Mouse (Mus musculus) hindbrain, embryonic 16.5 days (tissue): ENCODE measurements around the gene Snx5. TPM values are rescaled to one million over a fixed set of nuclear protein-coding genes. Genes with fewer than 3 reads are reported as not detected.
A peak's percentile ranks its signal among the peaks of the same experiment; 100 is the strongest.

ENCODE experiments used
- ATAC-seq: fragments of 200-750 bp; cut with Nextera tagmentation; 2 replicates; pipeline ENCODE4 v1.8.0; 2017; ENCODE audit warnings: moderate TSS enrichment, moderate library complexity
- H3K27ac ChIP-seq: fragments of 300-500 bp; sonication (generic); 2 replicates; pipeline ENCODE4 v1.5.1; 2014; ENCODE audit warnings: low read depth, mild to moderate bottlenecking, control low read depth, low read length, moderate library complexity
- H3K27me3 ChIP-seq: fragments of 300-500 bp; sonication (generic); replicated peaks from 2 replicates; pipeline ENCODE4 v1.6.1; 2014; ENCODE audit warnings: low read length; ENCODE audit not compliant: control insufficient read depth, insufficient read depth
- H3K36me3 ChIP-seq: fragments of 300-500 bp; sonication (generic); 2 replicates; pipeline ENCODE4 v1.6.1; 2014; ENCODE audit warnings: mild to moderate bottlenecking, low read length, moderate library complexity, mixed read lengths; ENCODE audit not compliant: control insufficient read depth, insufficient read depth
- H3K4me1 ChIP-seq: fragments of 300-500 bp; sonication (generic); 2 replicates; pipeline ENCODE4 v1.6.1; 2014; ENCODE audit warnings: low read depth, low read length; ENCODE audit not compliant: control insufficient read depth, insufficient read depth
- H3K4me2 ChIP-seq: fragments of 300-500 bp; sonication (generic); 2 replicates; pipeline ENCODE4 v1.6.1; 2014; ENCODE audit warnings: mild to moderate bottlenecking, low read length, control low read depth, moderate library complexity
- H3K4me3 ChIP-seq: fragments of 300-500 bp; sonication (generic); 2 replicates; pipeline ENCODE4 v1.5.1; 2014; ENCODE audit warnings: mild to moderate bottlenecking, low read length, control low read depth, moderate library complexity
- H3K9ac ChIP-seq: fragments of 300-500 bp; sonication (generic); 2 replicates; pipeline ENCODE4 v1.6.1; 2014; ENCODE audit warnings: low read depth, mild to moderate bottlenecking, control low read depth, low read length, moderate library complexity
- H3K9me3 ChIP-seq: fragments of 300-500 bp; sonication (generic); 2 replicates; pipeline ENCODE4 v1.6.1; 2014; ENCODE audit warnings: mild to moderate bottlenecking, low read length, moderate library complexity; ENCODE audit not compliant: control insufficient read depth
- WGBS: fragments of 180-500 bp; shearing (Covaris S2); extraction: QIAGEN DNeasy Blood & Tissue Kit; methylation state at CpG from one replicate; pipeline ENCODE4 v1.1.7; 2014; 5-methylcytosine and 5-hydroxymethylcytosine counted together
- polyA plus RNA-seq: library from polyadenylated mRNA; unstranded; fragments of >200 nt; fragmentation: Nextera tagmentation; extraction: Ambion mirVana; gene quantifications from 2 replicates; pipeline ENCODE4 v1.2.1, GENCODE M21; 2015

The Snx5 gene
- polyA plus RNA-seq, 1 experiment from 2014 or later = 68.0 TPM

DNA sequence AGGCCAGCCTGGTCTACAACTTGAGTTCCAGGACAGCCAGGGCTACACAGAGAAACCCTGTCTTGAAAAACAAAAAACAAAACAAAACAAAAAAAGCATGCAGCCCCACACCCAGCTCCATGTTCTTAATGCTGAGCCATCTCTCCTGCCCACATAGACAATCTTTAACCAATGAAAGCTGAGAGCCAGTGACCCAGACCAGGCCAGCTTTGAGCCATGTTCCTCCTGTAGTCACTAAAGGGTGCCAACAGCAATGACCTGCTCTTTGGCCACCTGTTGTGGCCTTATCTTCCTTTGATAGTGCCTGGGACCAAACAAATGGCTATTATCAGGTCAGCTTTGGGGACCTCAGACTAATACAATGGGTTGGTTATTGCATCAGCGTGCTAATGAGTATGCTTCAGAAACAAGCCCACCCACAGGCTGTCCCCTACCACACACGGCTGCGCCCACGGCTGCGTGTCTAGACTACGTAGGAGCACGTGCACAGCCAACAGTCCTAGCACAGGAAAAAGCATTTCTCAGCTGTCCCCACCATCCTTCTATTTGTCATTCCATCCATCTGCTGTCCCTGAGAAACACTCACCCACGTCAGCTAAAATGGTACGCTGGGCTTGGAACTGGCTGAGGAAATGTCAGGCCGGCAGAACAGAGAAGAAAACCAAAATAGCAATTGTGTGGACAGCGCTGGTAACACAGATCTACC lies 21.0 kb upstream of the Snx5 start:
- WGBS = 80% methylated on average over 11 of the region's 11 CpGs
- no peak for ATAC-seq
- no peak overlapping the region for H3K9ac ChIP-seq
- no peaks in the 10 kb centered on the region for H3K36me3 ChIP-seq
- no peaks in the 10 kb centered on the region for H3K27me3 ChIP-seq
- no peaks in the 10 kb centered on the region for H3K9me3 ChIP-seq
- no peak overlapping the region for H3K4me3 ChIP-seq
- no peak overlapping the region for H3K27ac ChIP-seq
- H3K4me2 ChIP-seq = no peak overlapping the region
- no peaks in the 10 kb centered on the region for H3K4me1 ChIP-seq

DNA sequence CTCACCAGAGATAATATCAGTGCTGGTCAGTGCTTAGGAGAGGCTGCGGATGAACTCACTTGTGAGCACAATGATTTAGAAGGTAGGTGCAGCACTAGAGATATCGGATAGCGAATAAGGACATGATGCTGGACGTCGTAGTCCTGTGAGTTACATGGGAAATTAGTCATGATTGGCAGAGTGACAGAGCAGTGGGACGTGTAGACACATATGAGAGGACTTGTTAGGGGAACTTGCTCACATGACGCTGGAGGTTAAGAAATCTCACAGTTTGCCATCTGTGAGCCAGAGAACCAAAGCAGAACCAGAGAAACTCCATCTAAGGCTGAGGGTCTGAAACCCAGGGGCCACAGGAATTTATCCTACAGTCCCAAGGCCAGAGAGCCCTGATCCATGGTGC lies 19.6 kb upstream of the Snx5 start:
- WGBS = 94% methylated on average over 7 of the region's 7 CpGs
- Histone ChIP-seq H3K27me3 (no peaks in the 10 kb centered on the region), H3K4me2 (no peak overlapping the region), H3K9ac (no peak overlapping the region), H3K4me1 (no peaks in the 10 kb centered on the region), H3K9me3 (no peaks in the 10 kb centered on the region), H3K4me3 (no peak overlapping the region), H3K27ac (no peak overlapping the region), H3K36me3 (no peaks in the 10 kb centered on the region)
- no peak for ATAC-seq

DNA sequence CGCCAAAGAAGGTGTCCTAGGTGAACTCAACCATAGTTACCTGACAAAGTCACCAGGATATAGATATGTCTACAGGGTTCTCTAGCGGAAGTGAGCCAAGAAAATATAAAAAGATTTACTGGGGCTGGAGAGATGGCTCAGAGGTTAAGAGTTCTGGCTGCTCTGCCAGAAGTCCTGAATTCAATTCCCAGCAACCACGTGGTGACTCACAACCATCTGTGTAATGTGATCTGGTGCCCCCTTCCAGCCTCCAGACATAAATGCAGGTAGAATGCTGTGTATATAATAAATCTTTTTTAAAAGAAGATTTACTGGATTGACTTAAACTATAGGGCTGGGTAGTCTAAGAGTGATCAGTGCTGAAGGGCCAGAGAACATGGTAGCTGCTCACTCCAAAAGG lies 10.7 kb upstream of the Snx5 start:
- ATAC-seq = no peak
- H3K27ac ChIP-seq = no peak overlapping the region
- H3K4me1 ChIP-seq = no peaks in the 10 kb centered on the region
- no peaks in the 10 kb centered on the region for H3K9me3 ChIP-seq
- no peak overlapping the region for H3K4me3 ChIP-seq
- no peaks in the 10 kb centered on the region for H3K27me3 ChIP-seq
- H3K36me3 ChIP-seq = peaks cover 8% of the 10 kb centered on the region; the same call in 1 of the 2 replicates
- H3K9ac ChIP-seq = no peak overlapping the region
- WGBS = 68% methylated on average over 3 of the region's 3 CpGs
- H3K4me2 ChIP-seq = no peak overlapping the region

DNA sequence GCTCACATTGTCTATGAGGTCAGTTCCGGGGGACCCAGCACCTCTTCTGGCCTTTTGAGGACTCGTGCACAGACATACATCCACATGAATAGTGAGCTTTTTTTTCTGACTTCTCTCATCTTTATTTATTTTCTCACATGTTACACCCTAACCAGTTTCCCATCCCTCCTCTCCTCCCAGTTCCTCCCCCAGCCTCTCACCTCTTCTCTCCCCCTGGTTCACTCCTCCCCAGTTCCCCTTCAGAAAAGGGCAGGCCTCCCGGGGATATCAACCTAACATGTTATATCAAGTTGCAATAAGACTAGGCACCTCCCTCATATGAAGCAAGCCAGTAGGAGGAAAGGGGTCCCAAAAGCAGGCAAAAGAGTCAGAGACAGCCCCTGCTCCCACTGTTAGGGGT lies 9.9 kb upstream of the Snx5 start:
- no peak overlapping the region for H3K4me3 ChIP-seq
- WGBS = 81% methylated on average over 3 of the region's 3 CpGs
- no peak for ATAC-seq

DNA sequence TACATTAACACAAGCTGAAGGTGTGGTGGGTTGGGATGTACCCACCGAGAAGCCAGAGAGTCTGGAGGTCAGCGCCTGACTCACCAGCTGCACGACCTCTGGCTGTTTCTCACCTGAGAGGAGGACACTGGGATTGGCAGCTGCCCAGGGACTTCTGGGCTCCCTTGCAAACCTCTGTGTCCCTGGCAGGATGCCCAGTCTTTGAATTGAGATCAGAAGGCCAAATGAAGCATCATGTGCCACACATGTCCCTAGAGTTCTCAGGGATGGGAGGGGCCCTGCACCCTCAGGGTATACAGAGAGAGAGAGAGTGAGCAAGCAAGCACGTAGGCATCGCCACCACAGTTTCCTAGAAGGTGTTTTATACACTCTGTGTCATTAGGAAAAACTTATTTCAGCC lies 9.0 kb upstream of the Snx5 start:
- Histone ChIP-seq H3K27ac (no peak overlapping the region), H3K27me3 (no peaks in the 10 kb centered on the region), H3K9me3 (no peaks in the 10 kb centered on the region), H3K4me2 (no peak overlapping the region), H3K9ac (no peak overlapping the region), H3K36me3 (peaks cover 10% of the 10 kb centered on the region; the same call in 1 of the 2 replicates), H3K4me3 (no peak overlapping the region), H3K4me1 (no peaks in the 10 kb centered on the region)
- WGBS = 62% methylated on average over 5 of the region's 5 CpGs
- no peak for ATAC-seq

More for the DNA sequence above, 9.9 kb upstream of the Snx5 start:
- Histone ChIP-seq H3K4me2 (no peak overlapping the region), H3K27ac (no peak overlapping the region), H3K9me3 (no peaks in the 10 kb centered on the region), H3K27me3 (no peaks in the 10 kb centered on the region), H3K36me3 (peaks cover 9% of the 10 kb centered on the region; the same call in 1 of the 2 replicates), H3K9ac (no peak overlapping the region), H3K4me1 (no peaks in the 10 kb centered on the region)

DNA sequence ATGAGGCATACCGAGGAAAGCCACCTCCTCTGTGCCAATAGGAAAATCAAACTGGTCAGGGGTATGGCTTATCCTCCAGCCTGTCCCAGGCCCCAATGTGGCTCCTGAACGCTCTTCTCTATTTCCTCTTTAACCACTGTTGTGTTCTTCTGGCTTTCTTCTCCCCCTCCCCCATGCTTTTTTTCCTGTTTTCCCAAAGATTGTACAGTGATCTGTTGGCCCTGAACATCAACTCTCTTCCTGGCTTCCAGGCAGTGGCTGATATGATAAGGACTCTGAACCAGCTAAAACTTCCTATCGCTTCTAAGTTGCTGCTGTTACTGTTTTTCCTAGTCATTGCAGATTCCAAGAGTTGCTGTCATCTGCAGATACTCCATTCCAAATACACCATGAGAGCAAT lies 6.2 kb upstream of the Snx5 start:
- no peak overlapping the region for H3K9ac ChIP-seq
- ATAC-seq = no peak
- H3K9me3 ChIP-seq = no peaks in the 10 kb centered on the region
- no peak overlapping the region for H3K4me2 ChIP-seq
- H3K36me3 ChIP-seq = peaks cover 10% of the 10 kb centered on the region; the same call in 1 of the 2 replicates
- no peaks in the 10 kb centered on the region for H3K27me3 ChIP-seq
- H3K4me1 ChIP-seq = no peaks in the 10 kb centered on the region
- H3K4me3 ChIP-seq = no peak overlapping the region
- no peak overlapping the region for H3K27ac ChIP-seq
- 96% methylated on average over 3 of the region's 3 CpGs for WGBS

DNA sequence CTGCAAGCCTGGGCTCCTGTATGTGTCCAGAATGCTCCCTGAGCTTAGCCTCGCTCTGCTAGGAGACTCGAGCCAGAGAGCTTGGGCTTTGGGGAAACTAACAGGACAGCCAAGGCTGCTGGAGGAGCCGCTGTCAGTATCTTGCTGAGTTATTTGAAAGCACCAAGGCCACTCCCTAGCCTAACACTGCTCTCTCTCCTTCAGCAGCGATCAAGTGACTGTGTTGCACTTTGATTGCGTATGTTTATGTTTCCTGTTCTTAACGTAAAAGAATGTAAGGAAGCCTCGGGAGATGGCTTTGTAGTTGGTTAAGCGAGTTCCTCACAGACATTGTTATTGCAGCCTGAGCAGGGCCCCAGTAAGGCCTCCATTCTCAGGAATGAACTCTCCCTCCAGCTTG lies 4.0 kb upstream of the Snx5 start:
- 74% methylated on average over 8 of the region's 8 CpGs for WGBS
- Histone ChIP-seq H3K9ac (no peak overlapping the region; the same call in 1 of the 2 replicates), H3K4me2 (no peak overlapping the region), H3K9me3 (no peaks in the 10 kb centered on the region), H3K27me3 (no peaks in the 10 kb centered on the region), H3K36me3 (peaks cover 8% of the 10 kb centered on the region; the same call in 1 of the 2 replicates), H3K4me3 (no peak overlapping the region), H3K4me1 (no peaks in the 10 kb centered on the region), H3K27ac (no peak overlapping the region)
- no peak for ATAC-seq

DNA sequence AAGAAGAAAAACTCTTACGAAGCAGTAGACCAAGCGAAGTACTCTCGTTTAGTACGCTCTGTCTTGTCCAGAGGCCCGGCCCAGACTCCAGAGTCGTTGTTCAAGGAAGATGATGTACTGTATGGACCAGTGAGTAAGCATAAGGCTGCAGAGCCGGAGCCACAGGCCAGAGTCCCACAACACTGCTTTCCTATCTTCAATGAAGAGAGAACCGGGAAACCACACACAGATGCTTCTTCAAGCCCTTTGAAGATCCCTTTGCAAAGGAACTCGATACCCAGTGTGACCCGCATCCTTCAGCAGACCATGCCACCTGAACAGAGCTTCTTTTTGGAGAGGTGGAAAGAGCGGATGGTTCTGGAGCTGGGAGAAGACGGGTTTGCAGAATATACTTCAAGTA lies 1.4 kb upstream of the Snx5 start:
- Histone ChIP-seq H3K4me3 (no peak overlapping the region), H3K9ac (no peak overlapping the region), H3K36me3 (peaks cover 2% of the 10 kb centered on the region; the same call in 1 of the 2 replicates), H3K27me3 (no peaks in the 10 kb centered on the region), H3K27ac (no peak overlapping the region), H3K4me1 (peaks cover 19% of the 10 kb centered on the region), H3K4me2 (no peak overlapping the region), H3K9me3 (no peaks in the 10 kb centered on the region)
- no peak for ATAC-seq
- WGBS = 92% methylated on average over 12 of the region's 12 CpGs

DNA sequence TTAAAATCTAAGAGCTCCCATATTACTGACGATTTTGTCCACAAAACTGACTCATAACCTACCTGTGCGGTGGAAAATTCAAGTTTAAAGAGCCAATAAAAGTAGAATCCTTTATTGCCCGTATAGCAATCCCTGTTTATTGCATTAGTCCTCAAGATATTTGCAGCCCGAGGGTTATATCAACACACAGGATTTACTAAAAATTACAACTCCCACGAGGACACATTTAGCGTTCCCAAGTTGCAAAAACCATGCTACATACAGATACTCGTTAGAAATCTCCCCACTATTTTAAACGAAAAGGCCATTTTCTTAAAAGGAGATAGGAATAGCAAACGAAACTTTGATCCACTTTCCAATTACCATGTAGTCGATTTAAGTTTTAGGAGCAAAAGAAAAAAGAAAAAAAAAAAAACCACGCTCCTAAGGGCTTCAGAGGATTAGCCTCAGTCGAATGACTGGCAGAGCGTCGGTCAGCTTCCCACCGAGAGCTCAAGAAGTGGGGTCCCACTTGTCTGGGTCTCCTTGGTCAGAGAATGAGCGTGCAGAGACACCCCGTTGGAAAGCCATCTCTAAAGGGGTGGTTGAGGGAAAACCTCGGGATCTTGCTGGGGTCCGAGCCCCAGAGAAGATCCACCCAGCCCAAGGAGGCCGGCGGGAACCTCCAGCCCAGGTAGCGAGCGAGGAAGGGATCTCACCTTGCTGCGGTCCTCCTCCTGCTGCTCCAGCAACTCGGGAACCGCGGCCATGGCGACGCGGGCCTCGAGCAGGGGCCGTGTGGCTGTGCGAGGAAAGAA lies 829 bp downstream of the Snx5 start:
- under 1% methylated on average over 30 of the region's 33 CpGs for WGBS
- H3K36me3 ChIP-seq = no peaks in the 10 kb centered on the region
- no peak; the same call in 1 of the 2 replicates for ATAC-seq
- H3K4me1 ChIP-seq = peaks cover 19% of the 10 kb centered on the region
- H3K9ac ChIP-seq = peak overlapping the region; percentile 84
- no peaks in the 10 kb centered on the region for H3K27me3 ChIP-seq
- H3K4me3 ChIP-seq = peak overlapping the region; percentile 68
- no peaks in the 10 kb centered on the region for H3K9me3 ChIP-seq
- peak overlapping the region; percentile 83 for H3K4me2 ChIP-seq
- H3K27ac ChIP-seq = peak overlapping the region; percentile 96
